Mouse (Mus musculus): ENCODE measurements at regions not wholly inside any gene's neighbourhood (a gene's known extent, or its start where the extent isn't known, plus 50 kb on each side); places are given as distances from the start of the nearest gene placed in this dataset.

- ATAC-seq (ENCODE audit: insufficient number of reproducible peaks, low FRiP score, low TSS enrichment, low read depth) (no peak), DNase-seq (ENCODE audit: low spot score) (no peak)
- Histone ChIP-seq H3K9me3 (ENCODE audit: control insufficient read depth, low read length) (no peaks in the 10 kb centered on the region), H3K4me2 (ENCODE audit: low read depth, severe bottlenecking) (no peak overlapping the region), H3K27me3 (ENCODE audit: control insufficient read depth, insufficient read depth, low read length) (no peaks in the 10 kb centered on the region), H3K9ac (ENCODE audit: low read length) (no peak overlapping the region), H3K36me3 (ENCODE audit: control insufficient read depth, insufficient read depth, low read length) (no peaks in the 10 kb centered on the region), H3K27ac (replicated peaks; ENCODE audit: low read depth, low read length) (no peak overlapping the region), H3K4me3 (ENCODE audit: low read depth, low read length) (no peak overlapping the region), H3K4me1 (ENCODE audit: control insufficient read depth, insufficient read depth, low read length) (no peaks in the 10 kb centered on the region)
- 88% methylated on average over 1 of the region's 1 CpGs for WGBS
Observed at GRCm38 (mm10) chr1:108797053-108797801, 1185.0 kb upstream of the Cdh7 start.

GRCm38 (mm10) chr1:108800101-108800500 lies 1182.1 kb upstream of the Cdh7 start:
- Histone ChIP-seq H3K27me3 (ENCODE audit: control insufficient read depth, insufficient read depth, low read length) (no peaks in the 10 kb centered on the region), H3K4me3 (ENCODE audit: low read depth, low read length) (no peak overlapping the region), H3K9ac (ENCODE audit: low read length) (no peak overlapping the region), H3K36me3 (ENCODE audit: control insufficient read depth, insufficient read depth, low read length) (no peaks in the 10 kb centered on the region), H3K4me1 (ENCODE audit: control insufficient read depth, insufficient read depth, low read length) (no peaks in the 10 kb centered on the region), H3K9me3 (ENCODE audit: control insufficient read depth, low read length) (no peaks in the 10 kb centered on the region), H3K4me2 (ENCODE audit: low read depth, severe bottlenecking) (no peak overlapping the region), H3K27ac (replicated peaks; ENCODE audit: low read depth, low read length) (no peak overlapping the region)
- DNase-seq (ENCODE audit: low spot score) (no peak), ATAC-seq (ENCODE audit: insufficient number of reproducible peaks, low FRiP score, low TSS enrichment, low read depth) (no peak)
- 87% methylated on average over 4 of the region's 4 CpGs for WGBS

- ATAC-seq (ENCODE audit: insufficient number of reproducible peaks, low FRiP score, low TSS enrichment, low read depth) = no peak
- no peak overlapping the region for H3K4me3 ChIP-seq (ENCODE audit: low read depth, low read length)
- DNase-seq (ENCODE audit: low spot score) = peak; percentile 21
- no peak overlapping the region for H3K4me2 ChIP-seq (ENCODE audit: low read depth, severe bottlenecking)
- H3K9ac ChIP-seq (ENCODE audit: low read length) = no peak overlapping the region
- H3K27ac ChIP-seq (replicated peaks; ENCODE audit: low read depth, low read length) = no peak overlapping the region
- no peaks in the 10 kb centered on the region for H3K27me3 ChIP-seq (ENCODE audit: control insufficient read depth, insufficient read depth, low read length)
- no peaks in the 10 kb centered on the region for H3K9me3 ChIP-seq (ENCODE audit: control insufficient read depth, low read length)
- H3K4me1 ChIP-seq (ENCODE audit: control insufficient read depth, insufficient read depth, low read length) = no peaks in the 10 kb centered on the region
- no peaks in the 10 kb centered on the region for H3K36me3 ChIP-seq (ENCODE audit: control insufficient read depth, insufficient read depth, low read length)
- 85% methylated on average over 2 of the region's 2 CpGs for WGBS
Observed at GRCm38 (mm10) chr1:108827238-108827637, 1155.0 kb upstream of the Cdh7 start.

Measured in limb, embryonic 11.5 days (tissue).